Mouse (Mus musculus) brain, adult 10 weeks (tissue): ENCODE results near the gene Fh1. TPM values are rescaled to one million over a fixed set of nuclear protein-coding genes. Genes with fewer than 3 reads are reported as not detected.

ENCODE experiments used
- polyA plus RNA-seq: library from polyadenylated mRNA; stranded (reverse); fragments of 350-450 nt; fragmentation: Illumina TruSeq; extraction: RNeasy Lipid Tissue Mini Kit (QIAGEN cat#74804); gene quantifications from one replicate; pipeline ENCODE4 v1.2.3, GENCODE M21; 2015; ENCODE audit warnings: low read depth, low replicate concordance

The Fh1 gene
- polyA plus RNA-seq: 136 TPM

DNA sequence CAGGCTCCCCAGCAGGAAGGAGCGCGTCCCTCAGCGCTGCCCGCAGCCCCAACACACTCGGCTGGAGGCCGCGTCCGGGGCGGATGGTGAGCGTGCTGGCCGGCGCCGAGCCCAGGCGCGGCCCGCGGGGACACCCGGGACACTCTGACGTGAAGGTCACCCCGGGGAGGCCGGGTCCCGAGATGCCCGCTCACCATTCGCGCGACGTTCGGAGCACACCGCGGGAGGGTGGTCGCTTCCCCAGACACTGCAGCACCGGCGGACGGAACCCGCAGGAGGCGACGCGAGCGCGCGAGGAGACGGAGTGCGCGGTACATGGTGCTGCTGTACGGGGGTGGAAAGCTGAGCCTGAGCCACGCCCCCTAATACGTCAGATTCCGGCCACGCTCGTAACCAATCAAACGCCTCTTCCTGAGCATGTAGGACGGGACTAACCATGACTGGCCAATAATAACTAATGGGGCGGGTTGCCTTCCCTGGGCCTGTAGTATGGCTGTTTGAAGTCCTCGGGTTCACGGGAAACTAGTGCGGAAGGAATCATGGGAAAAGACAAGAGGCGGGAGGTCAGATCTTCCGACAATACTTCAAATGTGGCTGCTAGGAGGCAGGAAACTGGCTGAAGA lies at the start of gene Fh1:
TSS of gene Fh1 (minus strand) at position 379 of the 623 bp plus-strand sequence.

GRCm38 (mm10) chr1:175619814-175620431 lies 5.5 kb downstream of the Fh1 start, which contains the start of gene Kmo:
TSS of gene Kmo (plus strand) at chr1:175620381.

Other genes with a start within 250 kb of the Fh1 start
- gene Rgs7, start 133.1 kb downstream of the Fh1 start, polyA plus RNA-seq: 90.1 TPM
- gene Kmo, start 5.3 kb downstream of the Fh1 start, polyA plus RNA-seq: 0.88 TPM
- 6.9 TPM for gene Opn3, start 67.1 kb upstream of the Fh1 start, polyA plus RNA-seq
- 7.7 TPM for gene Chml, start 67.3 kb upstream of the Fh1 start, polyA plus RNA-seq
- not detected for gene Wdr64, start 73.0 kb upstream of the Fh1 start, polyA plus RNA-seq